Mouse (Mus musculus): ENCODE measurements around the gene Olfr1104.

The Olfr1104 gene

GRCm38 (mm10) chr2:87026980-87027379, at the start of gene Olfr1104:
Olfr1104 (minus strand) TSS chr2:87027080.
- DNase-seq, result no peak

GRCm38 (mm10) chr2:87075717-87076116, 48.8 kb upstream of the Olfr1104 start, which contains the start of gene Olfr1107:
Olfr1107 (minus strand) TSS chr2:87075817.
- no peak for DNase-seq

GRCm38 (mm10) chr2:87052173-87052572, 25.3 kb upstream of the Olfr1104 start, which contains the start of gene Olfr1106:
Olfr1106 (minus strand) TSS chr2:87052273.
- DNase-seq, result no peak

GRCm38 (mm10) chr2:87036431-87036830, 9.6 kb upstream of the Olfr1104 start, which contains the start of gene Olfr1105:
Olfr1105 (minus strand) TSS chr2:87036531.
- no peak for DNase-seq

GRCm38 (mm10) chr2:86998098-86998497, 28.8 kb downstream of the Olfr1104 start, which contains the start of gene Olfr1102:
Olfr1102 (plus strand) TSS chr2:86998398.
- no peak for DNase-seq

GRCm38 (mm10) chr2:86991121-86991520, 35.8 kb downstream of the Olfr1104 start, which contains the start of gene Olfr1101:
Olfr1101 (minus strand) TSS chr2:86991221.
- no peak for DNase-seq

- DNase-seq, result no peak
These were observed 47.0 kb downstream of the Olfr1104 start, which contains the start of gene Olfr1100 for GRCm38 (mm10) chr2:86979854-86980253. Olfr1100 (minus strand) TSS chr2:86979954.
